Mouse (Mus musculus): ENCODE data around the gene Taf1.

Gene Taf1

DNA sequence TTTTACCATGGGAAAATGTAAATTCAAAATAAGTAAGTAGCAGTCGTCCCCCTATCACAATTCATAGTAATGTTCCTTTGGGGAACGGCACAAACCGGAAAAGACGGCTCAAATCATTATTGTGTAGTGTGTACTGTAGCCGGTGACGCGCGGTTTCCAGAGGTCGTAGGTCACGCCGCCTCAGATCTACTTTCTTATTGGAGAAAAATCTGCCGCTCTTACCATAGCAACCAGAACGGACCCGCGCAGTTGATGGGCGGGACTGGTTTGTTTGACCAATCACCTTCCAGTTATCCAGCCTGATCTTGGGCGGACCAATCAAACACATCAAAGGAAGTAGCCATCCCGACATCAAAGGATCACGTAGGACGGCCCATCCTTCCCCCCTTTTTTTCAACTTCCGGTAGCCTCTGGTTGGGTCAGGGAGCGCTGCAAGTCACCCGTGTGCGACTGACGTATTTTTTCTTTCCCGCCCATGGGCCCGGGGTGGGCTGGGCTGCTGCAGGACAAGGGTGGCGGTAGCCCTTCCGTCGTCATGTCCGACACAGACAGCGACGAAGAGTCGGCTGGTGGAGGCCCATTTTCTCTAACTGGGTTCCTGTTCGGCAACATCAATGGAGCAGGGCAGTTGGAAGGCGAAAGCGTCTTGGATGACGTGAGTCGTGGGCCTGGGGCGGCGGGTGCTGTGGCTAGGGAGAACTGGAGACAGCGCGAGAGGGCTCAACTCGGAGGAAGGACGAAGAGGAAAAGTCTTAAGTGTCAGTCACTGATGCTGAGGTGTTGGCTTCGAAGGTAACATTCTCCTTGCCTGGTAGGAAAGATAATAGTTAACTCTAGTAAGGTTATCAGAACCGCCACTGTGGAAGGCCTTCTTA is at the start of gene Taf1:
Gene Taf1, plus strand, starts transcription at position 388 of the 875 bp plus-strand sequence.
- peak; percentile 94 for DNase-seq (ENCODE audit: low spot score)

- DNase-seq (ENCODE audit: low spot score), result peak; percentile 17
Measured at GRCm38 (mm10) chrX:101486487-101487152, 45.9 kb upstream of the Taf1 start.

- DNase-seq (ENCODE audit: low spot score), result no peak
Measured at GRCm38 (mm10) chrX:101504636-101505035, 27.9 kb upstream of the Taf1 start.

GRCm38 (mm10) chrX:101515710-101516109 is 16.8 kb upstream of the Taf1 start:
- no peak for DNase-seq (ENCODE audit: low spot score)

GRCm38 (mm10) chrX:101518006-101518405 is 14.5 kb upstream of the Taf1 start:
- DNase-seq (ENCODE audit: low spot score), result no peak

DNA sequence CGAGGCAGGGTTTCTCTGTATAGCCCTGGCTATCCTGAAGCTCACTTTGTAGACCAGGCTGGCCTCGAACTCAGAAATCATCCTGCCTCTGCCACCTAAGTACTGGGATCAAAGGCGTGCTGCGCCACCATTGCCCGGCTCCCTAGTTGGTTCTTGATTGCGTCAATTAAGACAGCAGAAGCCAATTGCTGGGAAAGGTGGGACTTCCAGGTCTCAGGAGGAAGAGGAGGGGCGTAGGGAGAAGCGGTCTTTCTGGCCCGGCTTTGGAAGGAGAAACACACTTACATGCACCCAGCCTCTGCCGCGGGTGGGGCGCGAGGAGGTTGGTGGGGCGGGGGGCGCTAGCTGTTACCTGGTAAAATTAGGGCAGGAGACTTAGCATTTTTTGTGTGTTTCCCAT is 10.5 kb upstream of the Taf1 start:
- no peak for DNase-seq (ENCODE audit: low spot score)

GRCm38 (mm10) chrX:101527356-101527755 is 5.2 kb upstream of the Taf1 start:
- DNase-seq (ENCODE audit: low spot score), result no peak

DNA sequence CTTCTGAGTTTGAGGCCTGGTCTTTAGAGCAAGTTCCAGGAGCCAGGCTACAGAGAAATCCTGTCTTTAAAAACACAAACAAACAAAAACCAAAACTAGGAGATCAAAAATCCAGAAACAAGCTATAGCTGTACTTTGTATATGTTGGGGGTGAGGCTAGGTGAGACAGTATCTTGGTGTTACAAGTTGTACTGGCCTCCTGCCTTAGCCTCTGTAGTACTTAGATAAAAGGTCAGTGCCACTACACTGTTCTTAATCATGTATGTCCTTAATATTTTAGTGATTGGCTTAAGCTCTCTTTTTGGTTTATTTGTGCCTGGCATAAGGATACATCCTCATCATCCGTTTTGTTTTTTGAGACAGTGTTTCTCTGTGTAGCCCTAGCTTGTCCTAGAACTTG is 52.9 kb downstream of the Taf1 start:
- no peak for DNase-seq (ENCODE audit: low spot score)

DNA sequence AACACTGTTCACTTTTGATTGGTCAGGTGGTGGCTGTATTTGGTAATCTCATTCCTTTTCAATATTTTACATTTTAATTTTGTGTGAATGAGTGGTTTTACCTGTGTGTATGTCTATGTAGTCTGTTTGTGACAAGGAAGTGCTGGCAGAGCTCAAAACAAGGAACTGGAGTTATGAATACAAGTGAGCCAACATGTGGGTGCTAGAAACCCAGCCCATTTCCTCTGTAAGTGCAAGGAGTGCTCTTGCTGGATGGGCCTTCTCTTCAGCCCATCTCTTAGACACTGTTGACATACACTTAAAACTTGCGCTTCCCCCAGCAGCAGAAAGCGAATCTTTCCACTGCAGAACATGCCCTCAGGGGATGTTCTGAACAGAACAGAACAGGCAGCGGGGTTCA is 83.6 kb downstream of the Taf1 start:
- DNase-seq (ENCODE audit: low spot score), result no peak

DNA sequence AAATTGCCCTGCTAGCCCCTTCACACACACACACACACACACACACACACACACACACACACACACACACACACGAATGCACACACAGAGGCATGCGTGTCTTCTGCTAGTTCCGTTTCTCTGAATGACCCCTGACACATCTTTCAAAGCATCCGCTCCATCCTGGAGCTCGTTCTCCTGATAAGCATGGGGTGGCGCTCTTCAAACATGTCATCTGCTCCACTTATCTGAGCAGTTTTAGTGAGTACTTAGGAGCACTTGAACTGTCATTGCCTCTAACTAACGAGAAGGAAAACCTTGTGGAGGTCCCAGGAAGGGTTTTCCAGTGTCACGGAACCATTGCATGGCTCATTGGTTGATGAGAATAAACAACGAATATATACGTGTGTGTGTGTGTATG is 85.4 kb downstream of the Taf1 start:
- DNase-seq (ENCODE audit: low spot score), result no peak

- no peak for DNase-seq (ENCODE audit: low spot score)
Measured at GRCm38 (mm10) chrX:101620317-101620716, 87.8 kb downstream of the Taf1 start.

GRCm38 (mm10) chrX:101622539-101622938 is 90.0 kb downstream of the Taf1 start:
- no peak for DNase-seq (ENCODE audit: low spot score)

DNA sequence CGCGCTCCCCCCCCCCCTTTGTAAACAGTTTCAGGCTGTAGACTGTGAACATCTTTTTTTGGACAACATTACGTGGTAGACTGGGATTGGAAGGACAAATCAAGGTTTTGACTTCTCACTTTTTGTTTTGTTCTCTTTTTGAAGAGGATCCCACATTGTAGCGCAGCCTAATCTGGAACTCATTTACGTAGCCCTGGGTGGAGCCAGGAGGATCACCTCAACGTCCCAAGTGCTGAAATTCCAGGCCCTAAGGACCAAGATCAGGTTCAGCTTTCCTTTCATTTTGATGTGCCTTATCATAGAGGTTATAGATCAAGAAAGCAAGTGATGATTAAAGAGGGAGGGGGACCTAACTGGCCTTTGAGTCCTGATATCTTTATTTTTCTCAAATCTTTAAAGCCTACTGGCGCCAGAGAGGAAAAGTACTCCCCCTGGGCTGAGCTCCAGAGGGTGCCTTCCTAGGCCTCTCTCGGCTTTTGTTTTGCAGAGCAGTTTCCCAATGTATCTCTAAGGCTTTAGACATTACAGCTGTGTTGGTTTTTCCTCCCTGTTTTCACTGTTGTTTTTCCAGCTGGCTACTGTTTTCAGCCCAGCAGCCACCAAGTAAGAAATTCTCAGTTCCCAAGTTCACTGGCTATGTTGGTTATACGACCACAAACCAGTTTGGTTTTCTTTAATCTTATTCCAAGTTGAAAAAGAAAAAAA is 104.4 kb downstream of the Taf1 start:
- no peak for DNase-seq (ENCODE audit: low spot score)

DNA sequence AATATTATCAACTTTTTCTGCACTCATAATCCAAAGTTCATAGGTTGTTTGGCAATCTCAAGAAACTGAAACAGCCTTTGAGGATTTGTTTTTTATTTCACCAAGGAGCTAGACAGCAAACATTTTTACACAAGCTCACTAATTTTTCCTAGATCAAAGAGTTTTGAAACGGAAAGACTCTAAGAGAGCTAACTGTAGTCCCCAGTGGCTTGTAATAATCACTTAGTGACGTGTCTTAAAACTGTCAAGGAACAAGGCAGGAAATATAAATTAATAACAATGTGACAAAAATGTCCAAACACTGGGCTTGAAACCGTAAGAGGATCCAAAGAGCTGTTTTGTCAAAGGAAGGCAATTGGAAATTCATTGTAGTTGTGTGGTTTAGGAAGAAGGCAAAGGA is 106.3 kb downstream of the Taf1 start:
- no peak for DNase-seq (ENCODE audit: low spot score)

GRCm38 (mm10) chrX:101639306-101639705 is 106.8 kb downstream of the Taf1 start:
- DNase-seq (ENCODE audit: low spot score), result no peak

- peak; percentile 95 for DNase-seq (ENCODE audit: low spot score)
Measured at GRCm38 (mm10) chrX:101639741-101640166, 107.2 kb downstream of the Taf1 start, which contains the start of gene Ogt. TSS of gene Ogt (plus strand) at chrX:101640060.

GRCm38 (mm10) chrX:101640194-101641160 is 107.9 kb downstream of the Taf1 start:
- no peak for DNase-seq (ENCODE audit: low spot score)

DNA sequence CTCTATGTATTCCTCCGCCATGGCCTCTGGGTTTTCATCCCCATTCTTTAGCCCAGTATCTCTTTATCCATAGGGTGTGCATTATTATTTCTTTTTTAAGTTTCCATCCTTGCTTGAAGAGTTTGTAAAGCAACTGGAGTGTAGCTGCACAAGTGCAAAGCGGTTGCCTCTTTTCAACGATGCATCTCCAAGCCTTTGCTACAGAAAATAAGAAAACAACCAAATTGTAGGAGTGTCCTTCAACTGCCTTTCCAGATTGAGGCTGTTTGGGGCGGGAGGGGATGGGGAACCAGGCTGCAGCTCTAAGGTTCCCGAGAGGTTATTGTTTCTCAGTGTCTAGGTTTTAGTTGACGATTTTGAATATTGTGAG is 108.6 kb downstream of the Taf1 start:
- DNase-seq (ENCODE audit: low spot score), result no peak

GRCm38 (mm10) chrX:101642091-101642490 is 109.6 kb downstream of the Taf1 start:
- no peak for DNase-seq (ENCODE audit: low spot score)

DNA sequence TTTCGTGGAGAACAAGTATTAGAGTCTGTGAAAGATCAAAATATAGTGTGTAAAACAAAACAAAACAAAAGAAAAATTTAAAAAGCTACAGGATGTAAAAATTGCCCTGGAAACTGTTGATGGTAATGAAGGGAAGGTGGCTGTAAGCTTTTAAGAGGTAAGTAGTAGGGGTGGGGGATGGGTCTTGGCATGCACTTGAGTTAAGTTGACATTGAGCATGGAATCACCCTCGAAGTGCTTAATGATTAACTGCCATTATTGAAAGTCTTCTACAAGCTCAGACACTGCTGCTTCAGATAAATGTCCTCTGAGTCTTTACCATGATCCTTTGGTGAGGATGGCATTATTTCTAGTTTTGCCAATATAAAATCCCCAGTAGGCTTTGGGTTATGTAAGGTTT is 112.8 kb downstream of the Taf1 start:
- no peak for DNase-seq (ENCODE audit: low spot score)

DNA sequence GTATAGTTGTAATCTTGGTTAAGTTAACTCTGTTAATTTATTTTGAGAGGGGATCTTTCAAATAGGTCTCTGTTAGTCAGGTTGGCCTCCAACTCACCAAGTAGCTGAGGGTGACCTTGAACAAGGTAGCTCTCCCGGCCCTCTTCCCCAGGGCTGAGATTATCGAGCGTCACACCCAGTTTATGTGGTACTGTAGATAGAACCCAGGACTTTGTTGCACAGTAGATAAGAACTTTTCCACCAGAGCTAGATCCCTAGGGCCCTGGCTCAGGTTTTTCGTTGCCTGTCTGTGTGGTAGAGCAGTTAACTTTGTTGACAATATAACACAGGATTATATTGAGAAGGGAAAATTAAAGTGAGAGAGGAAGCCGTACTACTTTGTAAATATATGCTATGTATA is 114.1 kb downstream of the Taf1 start:
- no peak for DNase-seq (ENCODE audit: low spot score)

All from layer of hippocampus, adult 9-10 months (tissue).